Mouse (Mus musculus): ENCODE measurements around the gene Lrrc3c.

Lrrc3c gene

DNA sequence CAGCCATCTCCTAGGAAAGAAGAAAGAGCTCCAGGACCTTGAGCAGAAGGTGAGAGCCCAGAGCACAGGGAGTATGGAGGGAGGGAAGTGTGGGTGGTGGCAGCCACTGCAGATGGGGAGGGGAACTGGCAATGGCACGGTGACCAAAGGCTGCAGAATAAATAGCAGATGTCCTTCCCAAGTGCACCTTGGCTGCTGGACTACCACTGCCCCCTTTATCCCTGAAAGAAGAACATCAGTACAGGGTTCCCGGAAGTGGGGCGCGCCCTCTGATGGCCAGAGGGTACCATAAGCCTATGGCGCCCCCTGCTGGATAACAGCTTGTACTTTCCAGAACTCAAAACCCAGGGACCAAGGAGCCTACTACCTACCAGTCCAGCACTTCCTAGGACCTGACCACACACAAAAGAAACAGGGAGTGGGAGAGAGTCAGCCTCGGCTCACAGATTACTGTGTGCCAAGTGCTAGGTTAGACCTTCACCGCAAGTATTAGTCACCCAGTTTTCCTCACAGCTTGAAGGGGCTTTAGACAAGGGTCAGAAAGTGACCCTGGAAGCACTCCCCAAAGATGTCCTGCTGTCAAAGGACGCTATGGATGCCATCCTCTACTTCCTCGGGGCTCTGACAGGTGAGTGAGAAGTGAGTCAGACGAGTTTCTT lies 37.4 kb downstream of the Lrrc3c start:
- DNase-seq = peak; percentile 58

GRCm38 (mm10) chr11:98637501-98637900 lies 39.4 kb downstream of the Lrrc3c start:
- DNase-seq = no peak

DNA sequence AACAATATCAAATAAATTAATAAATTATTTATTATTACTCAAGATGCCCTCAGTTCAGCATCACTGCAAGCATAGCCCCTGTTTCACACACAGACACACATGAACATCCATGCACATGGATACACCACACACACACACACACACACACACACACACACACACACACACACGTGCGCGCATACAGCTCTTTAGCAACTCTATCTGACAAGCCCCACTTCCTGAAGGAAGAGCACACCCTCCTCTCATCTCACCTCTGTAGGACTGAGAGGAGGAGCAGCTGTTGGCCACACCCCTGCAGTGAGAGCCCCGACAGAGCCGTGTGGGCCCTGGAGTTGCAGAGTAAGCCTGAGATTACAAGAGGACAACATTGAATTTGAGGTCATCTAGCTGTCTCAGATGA lies 42.0 kb downstream of the Lrrc3c start:
- DNase-seq = peak; percentile 3

DNA sequence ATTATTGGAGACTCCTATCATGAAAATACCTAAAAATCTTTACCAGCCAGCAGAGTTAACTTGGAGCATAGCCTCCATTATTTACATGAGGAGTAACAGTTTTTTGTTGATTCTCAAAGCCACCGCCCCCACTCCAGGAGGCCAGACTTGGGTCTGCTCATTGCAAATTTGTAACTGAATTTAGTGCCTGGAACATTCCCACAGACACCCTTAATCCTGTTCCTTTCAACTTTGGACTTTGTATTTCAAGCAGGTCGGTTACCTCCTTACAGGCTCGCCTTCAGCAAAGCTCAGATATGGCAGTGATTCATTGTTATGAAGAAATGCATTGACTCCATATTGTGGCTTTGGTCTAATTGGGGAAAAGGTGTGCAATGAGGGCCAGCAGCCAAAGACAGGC lies 46.7 kb downstream of the Lrrc3c start:
- DNase-seq = no peak

DNA sequence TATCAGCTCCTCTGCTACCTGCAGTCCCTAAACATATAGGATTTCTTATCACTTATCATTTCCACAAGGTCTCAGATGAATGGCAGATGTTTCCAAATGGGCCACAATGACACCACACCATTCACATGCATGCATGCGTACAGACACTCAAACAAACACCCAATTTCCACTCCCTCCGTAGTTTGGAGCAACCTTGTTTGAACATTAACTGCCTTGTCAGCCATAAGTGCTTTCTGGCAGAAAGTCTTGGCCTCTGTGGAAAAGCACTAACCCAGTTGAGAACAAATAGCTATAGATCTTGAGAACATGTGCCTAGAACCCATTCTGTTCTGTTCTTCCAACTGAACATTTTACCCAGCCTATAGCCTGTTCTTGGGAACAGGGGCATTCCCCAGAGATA lies 47.9 kb downstream of the Lrrc3c start:
- DNase-seq = no peak

- no peak for DNase-seq
Observed at GRCm38 (mm10) chr11:98646459-98646858, 48.4 kb downstream of the Lrrc3c start, which contains the start of gene Gsdma2. TSS of gene Gsdma2 (plus strand) at chr11:98646759.

Data from thymus, postnatal 14 days (tissue).